Mouse (Mus musculus) heart, postnatal 0 days (tissue): ENCODE data around the gene Gm9958.

Experiments
- CTCF ChIP-seq: IDR thresholded peaks from 2 replicates; pipeline ENCODE4 v1.5.1; 2016; ENCODE audit warnings: antibody characterized with exemption, control low read depth, low read depth
- EP300 ChIP-seq: IDR thresholded peaks from 2 replicates; pipeline ENCODE4 v1.6.1; 2016; ENCODE audit warnings: antibody characterized with exemption, low read depth

DNA sequence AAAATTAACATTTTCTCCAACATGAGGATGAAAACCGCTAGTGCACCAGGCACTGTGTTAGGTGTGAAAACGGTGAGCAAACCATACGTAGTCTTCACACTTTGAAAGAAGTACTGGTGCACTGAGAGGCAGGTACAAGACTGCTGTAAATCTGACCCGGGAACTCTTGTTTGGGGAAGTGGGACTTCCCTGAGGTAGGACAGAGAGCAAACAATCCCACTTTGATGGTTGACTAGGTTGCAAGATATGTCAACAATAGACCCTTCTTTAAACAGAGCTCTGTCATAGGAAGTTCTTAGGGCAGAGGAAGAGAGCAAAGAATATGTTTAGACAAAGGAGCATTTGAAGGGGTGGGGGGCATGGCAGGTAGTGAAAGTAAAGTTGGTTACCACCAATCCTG is 6.7 kb downstream of the Gm9958 start:
- TF ChIP-seq CTCF (no peak), EP300 (no peak)
